Mouse (Mus musculus) E14TG2a.4 (cell line): ENCODE results near the gene Erich2.

Experiments used
- H3K27me3 ChIP-seq: 2 replicates; pipeline ENCODE4 v1.6.1; 2014; ENCODE audit warnings: low read length, control low read depth; ENCODE audit not compliant: insufficient read depth
- H3K36me3 ChIP-seq: 2 replicates; pipeline ENCODE4 v1.6.1; 2014; ENCODE audit warnings: low read length, control low read depth; ENCODE audit not compliant: insufficient read depth
- H3K4me1 ChIP-seq: replicated peaks from 2 replicates; pipeline ENCODE4 v1.6.1; 2014; ENCODE audit warnings: low read depth, low read length, control low read depth
- H3K4me3 ChIP-seq: replicated peaks from 2 replicates; pipeline ENCODE4 v1.5.1; 2014; ENCODE audit warnings: mild to moderate bottlenecking, low read length
- H3K9me3 ChIP-seq: 2 replicates; pipeline ENCODE4 v1.6.1; 2014; ENCODE audit warnings: low read length, control low read depth
- CTCF ChIP-seq: conservative IDR thresholded peaks from 2 replicates; pipeline ENCODE4 v1.5.1; 2014; ENCODE audit warnings: low read length
- NANOG ChIP-seq: IDR thresholded peaks from 2 replicates; pipeline ENCODE4 v1.6.1; 2014; ENCODE audit warnings: borderline replicate concordance, low read length, mixed read lengths
- POU5F1 ChIP-seq: IDR thresholded peaks from 2 replicates; pipeline ENCODE4 v1.6.1; 2014; ENCODE audit warnings: low read length, borderline replicate concordance

Gene Erich2

GRCm38 (mm10) chr2:70508496-70508895 is at the start of gene Erich2:
Erich2 (plus strand) TSS chr2:70508819.
- Histone ChIP-seq H3K4me3 (peak within 1 kb of the TSS; percentile 81), H3K4me1 (peaks cover 15% of the 10 kb centered on the region), H3K9me3 (no peaks in the 10 kb centered on the region), H3K36me3 (no peaks in the 10 kb centered on the region), H3K27me3 (peaks cover 26% of the 10 kb centered on the region)
- TF ChIP-seq POU5F1 (no peak), NANOG (no peak), CTCF (no peak)

GRCm38 (mm10) chr2:70463606-70464005 is 45.0 kb upstream of the Erich2 start:
- no peak for TF ChIP-seq POU5F1
- H3K27me3 ChIP-seq = peaks cover 26% of the 10 kb centered on the region
- no peak overlapping the region for H3K4me3 ChIP-seq
- no peaks in the 10 kb centered on the region for H3K4me1 ChIP-seq
- no peaks in the 10 kb centered on the region for H3K9me3 ChIP-seq
- no peaks in the 10 kb centered on the region for H3K36me3 ChIP-seq

- peaks cover 44% of the 10 kb centered on the region for H3K4me1 ChIP-seq
- no peaks in the 10 kb centered on the region for H3K36me3 ChIP-seq
- TF ChIP-seq CTCF = no peak
- peak overlapping the region; percentile 71; the same call in 1 of the 2 replicates for H3K4me3 ChIP-seq
- peaks cover 75% of the 10 kb centered on the region for H3K27me3 ChIP-seq
- no peaks in the 10 kb centered on the region for H3K9me3 ChIP-seq
Measured at GRCm38 (mm10) chr2:70471136-70471535, 37.5 kb upstream of the Erich2 start.

DNA sequence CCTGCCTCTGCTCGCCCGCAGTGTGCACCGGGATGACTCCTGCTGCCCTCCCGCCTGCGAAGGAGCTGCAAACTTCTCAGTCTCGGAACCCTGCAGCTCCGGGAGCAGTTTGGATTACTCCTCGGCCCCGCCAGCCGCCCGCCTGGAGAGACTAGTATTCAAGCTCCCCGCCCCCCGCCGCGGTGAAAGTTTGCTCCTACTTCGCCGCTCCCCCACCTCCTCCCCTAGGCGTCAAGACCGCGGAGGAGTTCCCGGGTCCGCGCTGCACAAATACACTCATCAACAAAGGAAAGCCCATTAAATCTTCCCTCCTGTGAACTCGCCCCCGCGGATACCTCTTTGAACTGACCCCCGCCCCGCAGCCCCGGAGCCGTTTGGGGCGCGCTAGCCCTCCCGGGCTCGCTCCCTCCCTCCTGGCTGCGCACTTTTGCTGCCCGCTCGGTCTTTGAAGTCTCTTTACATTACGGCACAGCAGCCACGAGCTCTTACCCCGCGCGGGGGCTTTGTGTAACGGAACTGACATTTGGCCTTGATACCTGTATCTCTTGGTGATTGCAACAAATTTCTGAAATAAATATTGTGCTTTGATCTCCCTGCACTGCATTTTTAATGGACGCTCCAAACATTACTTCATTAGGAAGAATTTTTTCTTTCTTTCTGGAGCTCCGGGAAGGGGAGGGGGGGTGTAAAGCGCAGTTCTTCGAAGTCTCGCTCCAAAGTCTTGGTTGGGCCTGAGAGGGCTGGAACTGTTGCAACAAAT is 36.6 kb upstream of the Erich2 start:
- no peaks in the 10 kb centered on the region for H3K36me3 ChIP-seq
- TF ChIP-seq NANOG = no peak
- TF ChIP-seq CTCF = no peak
- TF ChIP-seq POU5F1 = no peak
- no peaks in the 10 kb centered on the region for H3K9me3 ChIP-seq
- peak overlapping the region; percentile 71 for H3K4me3 ChIP-seq
- peaks cover 46% of the 10 kb centered on the region for H3K4me1 ChIP-seq
- H3K27me3 ChIP-seq = peaks cover 78% of the 10 kb centered on the region

- H3K27me3 ChIP-seq = peaks cover 27% of the 10 kb centered on the region
- H3K4me1 ChIP-seq = peaks cover 6% of the 10 kb centered on the region; the same call in 1 of the 2 replicates
- no peak for TF ChIP-seq POU5F1
- TF ChIP-seq CTCF = no peak
- no peak for TF ChIP-seq NANOG
- no peaks in the 10 kb centered on the region for H3K36me3 ChIP-seq
- peaks cover under 1% of the 10 kb centered on the region; the same call in 1 of the 2 replicates for H3K9me3 ChIP-seq
- no peak overlapping the region for H3K4me3 ChIP-seq
Measured at GRCm38 (mm10) chr2:70497715-70498318, 10.8 kb upstream of the Erich2 start.

GRCm38 (mm10) chr2:70503436-70503835 is 5.2 kb upstream of the Erich2 start:
- no peaks in the 10 kb centered on the region for H3K9me3 ChIP-seq

GRCm38 (mm10) chr2:70505229-70505628 is 3.4 kb upstream of the Erich2 start:
- no peak overlapping the region for H3K4me3 ChIP-seq
- no peaks in the 10 kb centered on the region for H3K36me3 ChIP-seq
- peaks cover 15% of the 10 kb centered on the region for H3K4me1 ChIP-seq
- peaks cover 25% of the 10 kb centered on the region for H3K27me3 ChIP-seq
- no peaks in the 10 kb centered on the region for H3K9me3 ChIP-seq
- no peak for TF ChIP-seq NANOG

More at GRCm38 (mm10) chr2:70503436-70503835, 5.2 kb upstream of the Erich2 start:
- H3K27me3 ChIP-seq = peaks cover 22% of the 10 kb centered on the region
- H3K4me1 ChIP-seq = peaks cover 5% of the 10 kb centered on the region
- H3K36me3 ChIP-seq = no peaks in the 10 kb centered on the region
- TF ChIP-seq NANOG = no peak
- no peak for TF ChIP-seq POU5F1
- no peak for TF ChIP-seq CTCF
- H3K4me3 ChIP-seq = no peak overlapping the region

DNA sequence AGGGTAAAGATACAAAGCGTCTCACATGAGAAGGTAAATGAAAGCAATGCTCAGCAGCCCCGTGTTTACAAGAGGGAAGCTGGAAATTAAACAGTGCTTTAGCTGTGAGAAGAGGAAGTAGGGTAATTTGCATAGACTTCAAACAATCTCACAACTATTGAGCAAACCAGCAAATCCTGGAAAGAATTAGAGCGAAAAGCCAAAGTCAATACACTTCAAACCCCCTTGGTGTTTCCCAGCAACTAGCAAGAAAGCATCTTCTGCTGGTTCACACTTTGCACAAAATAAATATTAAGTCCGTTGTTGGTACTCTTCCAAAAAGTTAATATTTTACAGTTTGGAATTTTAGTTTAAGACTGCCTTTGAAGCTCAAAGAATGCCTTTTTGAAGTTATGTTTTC is 2.7 kb upstream of the Erich2 start:
- TF ChIP-seq CTCF (no peak), POU5F1 (no peak), NANOG (no peak)
- no peak overlapping the region for H3K4me3 ChIP-seq
- H3K9me3 ChIP-seq = no peaks in the 10 kb centered on the region

DNA sequence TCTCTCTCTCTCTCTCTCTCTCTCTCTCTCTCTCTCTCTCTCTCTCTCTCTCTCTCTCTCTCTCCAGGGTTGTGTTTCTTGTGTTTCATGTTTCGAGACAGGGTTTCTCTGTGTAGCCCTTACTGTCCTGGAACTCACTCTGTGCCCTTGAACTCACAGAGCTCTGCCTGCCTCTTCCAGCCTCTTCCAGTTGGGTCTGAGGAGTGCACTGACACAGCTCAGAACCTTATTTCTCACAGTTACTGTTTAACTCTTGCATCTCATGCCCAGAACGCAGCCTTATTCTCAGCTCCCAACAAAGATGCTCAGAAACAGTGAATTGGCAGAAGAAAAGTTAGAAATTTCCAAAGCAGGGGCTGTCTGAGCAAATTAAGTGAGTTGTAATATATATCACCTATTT is 2.2 kb upstream of the Erich2 start:
- Histone ChIP-seq H3K4me3 (no peak overlapping the region), H3K4me1 (peaks cover 15% of the 10 kb centered on the region), H3K9me3 (no peaks in the 10 kb centered on the region), H3K27me3 (peaks cover 26% of the 10 kb centered on the region), H3K36me3 (no peaks in the 10 kb centered on the region)
- TF ChIP-seq CTCF (no peak), NANOG (no peak), POU5F1 (no peak)

More for the DNA sequence above, 2.7 kb upstream of the Erich2 start:
- peaks cover 15% of the 10 kb centered on the region for H3K4me1 ChIP-seq
- H3K27me3 ChIP-seq = peaks cover 26% of the 10 kb centered on the region
- no peaks in the 10 kb centered on the region for H3K36me3 ChIP-seq
